Mouse (Mus musculus): ENCODE data around the gene Rad54l. TPM values are rescaled to one million over a fixed set of nuclear protein-coding genes. Genes with fewer than 3 reads are reported as not detected.

Rad54l gene
- polyA plus RNA-seq, 1 experiment from 2014 or later, result 31.3 TPM

GRCm38 (mm10) chr4:116160769-116161168 is 37.3 kb upstream of the Rad54l start:
- H3K9me3 ChIP-seq (ENCODE audit: control insufficient read depth, low read length), result no peaks in the 10 kb centered on the region
- H3K27ac ChIP-seq (ENCODE audit: low read length), result peak overlapping the region; percentile 28; the same call in 1 of the 2 replicates
- peaks cover 13% of the 10 kb centered on the region for H3K4me1 ChIP-seq (replicated peaks; ENCODE audit: control insufficient read depth, insufficient read depth, low read length)
- H3K4me2 ChIP-seq (ENCODE audit: low read depth, low read length), result no peak overlapping the region
- H3K27me3 ChIP-seq (ENCODE audit: control insufficient read depth, insufficient read depth, low read depth, low read length), result no peaks in the 10 kb centered on the region
- no peak for ATAC-seq (ENCODE audit: low read depth)
- H3K4me3 ChIP-seq (ENCODE audit: low read length), result no peak overlapping the region
- H3K9ac ChIP-seq (ENCODE audit: low read length), result no peak overlapping the region
- H3K36me3 ChIP-seq (ENCODE audit: control insufficient read depth, insufficient read depth, low read length), result peaks cover 31% of the 10 kb centered on the region
- 70% methylated on average over 3 of the region's 3 CpGs for WGBS

- H3K4me3 ChIP-seq (ENCODE audit: low read length), result no peak overlapping the region
- peaks cover 39% of the 10 kb centered on the region for H3K36me3 ChIP-seq (ENCODE audit: control insufficient read depth, insufficient read depth, low read length)
- ATAC-seq (ENCODE audit: low read depth), result peak; percentile 11; the same call in 1 of the 2 replicates
- H3K4me1 ChIP-seq (replicated peaks; ENCODE audit: control insufficient read depth, insufficient read depth, low read length), result peaks cover 8% of the 10 kb centered on the region
- no peak overlapping the region for H3K27ac ChIP-seq (ENCODE audit: low read length)
- H3K27me3 ChIP-seq (ENCODE audit: control insufficient read depth, insufficient read depth, low read depth, low read length), result no peaks in the 10 kb centered on the region
- no peaks in the 10 kb centered on the region for H3K9me3 ChIP-seq (ENCODE audit: control insufficient read depth, low read length)
- no peak overlapping the region for H3K4me2 ChIP-seq (ENCODE audit: low read depth, low read length)
- WGBS, result 72% methylated on average over 3 of the region's 3 CpGs
- H3K9ac ChIP-seq (ENCODE audit: low read length), result no peak overlapping the region
Measured at GRCm38 (mm10) chr4:116159912-116160311, 36.4 kb upstream of the Rad54l start.

DNA sequence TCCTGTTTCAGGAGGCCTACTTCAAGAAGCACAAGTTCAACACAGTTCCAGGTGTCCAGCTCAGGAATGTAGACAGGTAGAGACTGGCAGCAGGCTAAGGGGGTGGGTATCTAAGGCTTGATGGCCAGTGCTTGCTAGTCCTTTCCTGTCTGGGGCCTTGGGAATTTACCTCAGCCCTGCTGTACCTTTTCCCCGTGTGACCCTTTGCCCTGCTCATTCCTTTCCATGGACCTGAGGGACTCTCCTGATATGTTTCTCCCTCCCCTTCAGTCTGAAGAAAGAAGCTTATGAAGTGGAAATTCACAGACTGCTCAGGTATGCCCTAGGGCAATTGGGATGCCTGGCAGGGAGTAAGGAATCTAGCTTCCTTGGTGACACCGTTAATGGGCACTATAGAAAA is 34.4 kb upstream of the Rad54l start:
- Histone ChIP-seq H3K27me3 (ENCODE audit: control insufficient read depth, insufficient read depth, low read depth, low read length) (no peaks in the 10 kb centered on the region), H3K9me3 (ENCODE audit: control insufficient read depth, low read length) (no peaks in the 10 kb centered on the region), H3K9ac (ENCODE audit: low read length) (no peak overlapping the region), H3K4me1 (replicated peaks; ENCODE audit: control insufficient read depth, insufficient read depth, low read length) (peaks cover 4% of the 10 kb centered on the region), H3K4me2 (ENCODE audit: low read depth, low read length) (no peak overlapping the region), H3K36me3 (ENCODE audit: control insufficient read depth, insufficient read depth, low read length) (peaks cover 57% of the 10 kb centered on the region), H3K4me3 (ENCODE audit: low read length) (no peak overlapping the region), H3K27ac (ENCODE audit: low read length) (no peak overlapping the region)
- no peak for ATAC-seq (ENCODE audit: low read depth)
- WGBS, result 90% methylated on average over 2 of the region's 2 CpGs

- Histone ChIP-seq H3K36me3 (ENCODE audit: control insufficient read depth, insufficient read depth, low read length) (peaks cover 40% of the 10 kb centered on the region), H3K4me3 (ENCODE audit: low read length) (no peak overlapping the region)
Measured at GRCm38 (mm10) chr4:116152702-116153101, 29.2 kb upstream of the Rad54l start.

DNA sequence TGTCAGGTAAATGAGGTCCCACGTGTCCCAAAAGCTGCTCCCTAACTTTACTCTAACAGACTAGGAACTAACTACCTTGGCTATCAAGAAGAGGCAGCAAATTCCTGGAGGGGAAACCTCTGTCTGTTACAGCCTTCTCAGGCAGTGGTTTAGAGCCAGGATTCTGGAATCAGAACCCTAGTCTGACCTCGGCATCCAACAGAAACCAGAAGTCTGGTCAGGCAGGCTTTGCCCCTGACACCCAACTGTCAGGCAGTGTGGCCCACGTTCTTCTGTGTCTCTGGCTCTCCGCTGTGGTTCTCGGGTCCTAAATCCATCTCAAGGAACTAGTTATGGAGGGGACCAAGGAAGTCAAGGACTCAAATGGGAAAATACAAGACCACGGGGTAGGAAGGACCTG is 27.7 kb upstream of the Rad54l start, which contains the start of gene Lurap1:
Lurap1 (minus strand) TSS at position 101 of the 400 bp plus-strand sequence.
- H3K9ac ChIP-seq (ENCODE audit: low read length), result peak within 1 kb of the TSS; percentile 97
- H3K27ac ChIP-seq (ENCODE audit: low read length), result peak within 1 kb of the TSS; percentile 92
- peak within 1 kb of the TSS; percentile 67 for H3K4me2 ChIP-seq (ENCODE audit: low read depth, low read length)
- no peaks in the 10 kb centered on the region for H3K9me3 ChIP-seq (ENCODE audit: control insufficient read depth, low read length)
- ATAC-seq (ENCODE audit: low read depth), result no peak
- peaks cover 30% of the 10 kb centered on the region for H3K36me3 ChIP-seq (ENCODE audit: control insufficient read depth, insufficient read depth, low read length)
- H3K4me3 ChIP-seq (ENCODE audit: low read length), result peak within 1 kb of the TSS; percentile 83
- peaks cover 12% of the 10 kb centered on the region for H3K4me1 ChIP-seq (replicated peaks; ENCODE audit: control insufficient read depth, insufficient read depth, low read length)
- no peaks in the 10 kb centered on the region for H3K27me3 ChIP-seq (ENCODE audit: control insufficient read depth, insufficient read depth, low read depth, low read length)
- 61% methylated on average over 6 of the region's 6 CpGs for WGBS

More at GRCm38 (mm10) chr4:116152702-116153101, 29.2 kb upstream of the Rad54l start:
- H3K4me1 ChIP-seq (replicated peaks; ENCODE audit: control insufficient read depth, insufficient read depth, low read length), result peaks cover 12% of the 10 kb centered on the region
- H3K27me3 ChIP-seq (ENCODE audit: control insufficient read depth, insufficient read depth, low read depth, low read length), result no peaks in the 10 kb centered on the region
- no peak overlapping the region for H3K27ac ChIP-seq (ENCODE audit: low read length)
- no peaks in the 10 kb centered on the region for H3K9me3 ChIP-seq (ENCODE audit: control insufficient read depth, low read length)
- H3K4me2 ChIP-seq (ENCODE audit: low read depth, low read length), result no peak overlapping the region
- H3K9ac ChIP-seq (ENCODE audit: low read length), result no peak overlapping the region
- 94% methylated on average over 15 of the region's 15 CpGs for WGBS
- no peak for ATAC-seq (ENCODE audit: low read depth)

DNA sequence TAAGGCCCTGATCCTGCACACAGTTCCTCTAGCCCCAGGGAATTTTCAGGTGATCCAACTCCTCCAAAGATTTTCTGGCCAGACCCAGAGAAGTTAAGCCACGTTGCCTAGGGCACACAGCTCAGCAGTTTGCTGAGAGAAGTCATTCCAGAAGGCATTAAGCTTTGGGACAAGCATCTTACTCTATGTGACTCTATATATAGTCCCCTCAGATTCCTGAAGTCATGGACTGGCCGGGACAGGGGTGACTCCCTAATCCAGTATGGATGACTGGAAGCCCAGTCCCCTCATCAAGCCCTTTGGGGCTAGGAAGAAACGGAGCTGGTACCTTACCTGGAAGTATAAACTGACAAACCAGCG is 27.4 kb upstream of the Rad54l start:
- H3K27me3 ChIP-seq (ENCODE audit: control insufficient read depth, insufficient read depth, low read depth, low read length), result no peaks in the 10 kb centered on the region
- no peak; the same call in 1 of the 2 replicates for ATAC-seq (ENCODE audit: low read depth)
- peaks cover 27% of the 10 kb centered on the region for H3K36me3 ChIP-seq (ENCODE audit: control insufficient read depth, insufficient read depth, low read length)
- peak overlapping the region; percentile 83 for H3K4me3 ChIP-seq (ENCODE audit: low read length)
- peak overlapping the region; percentile 97 for H3K9ac ChIP-seq (ENCODE audit: low read length)
- H3K9me3 ChIP-seq (ENCODE audit: control insufficient read depth, low read length), result no peaks in the 10 kb centered on the region
- H3K27ac ChIP-seq (ENCODE audit: low read length), result peak overlapping the region; percentile 92
- H3K4me2 ChIP-seq (ENCODE audit: low read depth, low read length), result peak overlapping the region; percentile 67
- WGBS, result 17% methylated on average over 4 of the region's 4 CpGs
- H3K4me1 ChIP-seq (replicated peaks; ENCODE audit: control insufficient read depth, insufficient read depth, low read length), result peaks cover 12% of the 10 kb centered on the region

- Histone ChIP-seq H3K27ac (ENCODE audit: low read length) (peak overlapping the region; percentile 92), H3K4me3 (ENCODE audit: low read length) (peak overlapping the region; percentile 83), H3K9ac (ENCODE audit: low read length) (peak overlapping the region; percentile 97), H3K27me3 (ENCODE audit: control insufficient read depth, insufficient read depth, low read depth, low read length) (no peaks in the 10 kb centered on the region), H3K36me3 (ENCODE audit: control insufficient read depth, insufficient read depth, low read length) (peaks cover 22% of the 10 kb centered on the region), H3K4me1 (replicated peaks; ENCODE audit: control insufficient read depth, insufficient read depth, low read length) (peaks cover 12% of the 10 kb centered on the region), H3K4me2 (ENCODE audit: low read depth, low read length) (peak overlapping the region; percentile 67), H3K9me3 (ENCODE audit: control insufficient read depth, low read length) (no peaks in the 10 kb centered on the region)
- under 1% methylated on average over 58 of the region's 73 CpGs for WGBS
- peak; percentile 96 for ATAC-seq (ENCODE audit: low read depth)
Measured at GRCm38 (mm10) chr4:116150156-116150861, 26.8 kb upstream of the Rad54l start.

DNA sequence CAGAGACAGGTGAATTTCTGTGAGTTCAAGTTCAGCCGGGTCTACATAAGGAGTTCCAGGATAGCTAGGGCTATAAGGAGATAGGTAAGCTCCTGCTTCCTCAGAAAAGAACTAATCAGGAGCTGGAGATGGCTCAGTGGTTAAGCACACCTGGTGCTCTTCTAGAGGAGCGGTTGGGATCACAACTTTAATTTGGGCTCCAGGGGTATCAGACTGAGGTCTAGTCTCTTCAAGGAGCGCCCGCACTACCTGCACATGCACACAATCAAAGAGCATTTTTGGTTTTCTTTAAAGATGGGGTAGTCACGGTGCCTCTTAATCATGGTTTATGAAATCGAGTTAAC is 26.3 kb upstream of the Rad54l start:
- H3K9ac ChIP-seq (ENCODE audit: low read length), result peak overlapping the region; percentile 97
- H3K4me2 ChIP-seq (ENCODE audit: low read depth, low read length), result peak overlapping the region; percentile 67
- H3K27ac ChIP-seq (ENCODE audit: low read length), result peak overlapping the region; percentile 92
- ATAC-seq (ENCODE audit: low read depth), result no peak
- H3K9me3 ChIP-seq (ENCODE audit: control insufficient read depth, low read length), result no peaks in the 10 kb centered on the region
- peaks cover 15% of the 10 kb centered on the region for H3K4me1 ChIP-seq (replicated peaks; ENCODE audit: control insufficient read depth, insufficient read depth, low read length)
- 19% methylated on average over 6 of the region's 6 CpGs for WGBS
- H3K36me3 ChIP-seq (ENCODE audit: control insufficient read depth, insufficient read depth, low read length), result peaks cover 17% of the 10 kb centered on the region
- peak overlapping the region; percentile 83 for H3K4me3 ChIP-seq (ENCODE audit: low read length)
- H3K27me3 ChIP-seq (ENCODE audit: control insufficient read depth, insufficient read depth, low read depth, low read length), result no peaks in the 10 kb centered on the region

- peak; percentile 83 for ATAC-seq (ENCODE audit: low read depth)
Measured at GRCm38 (mm10) chr4:116143891-116144717, 20.6 kb upstream of the Rad54l start.

More at GRCm38 (mm10) chr4:116143891-116144717, 20.6 kb upstream of the Rad54l start:
- Histone ChIP-seq H3K9me3 (ENCODE audit: control insufficient read depth, low read length) (no peaks in the 10 kb centered on the region), H3K27ac (ENCODE audit: low read length) (peak overlapping the region; percentile 12; the same call in 1 of the 2 replicates), H3K36me3 (ENCODE audit: control insufficient read depth, insufficient read depth, low read length) (no peaks in the 10 kb centered on the region), H3K4me1 (replicated peaks; ENCODE audit: control insufficient read depth, insufficient read depth, low read length) (peaks cover 11% of the 10 kb centered on the region), H3K27me3 (ENCODE audit: control insufficient read depth, insufficient read depth, low read depth, low read length) (no peaks in the 10 kb centered on the region), H3K4me3 (ENCODE audit: low read length) (peak overlapping the region; percentile 79), H3K9ac (ENCODE audit: low read length) (peak overlapping the region; percentile 88), H3K4me2 (ENCODE audit: low read depth, low read length) (peak overlapping the region; percentile 96)
- WGBS, result under 1% methylated on average over 47 of the region's 47 CpGs
